Mouse (Mus musculus): ENCODE data around the gene Mpzl3. TPM values are rescaled to one million over a fixed set of nuclear protein-coding genes. Genes with fewer than 3 reads are reported as not detected.

Mpzl3 gene
- polyA plus RNA-seq (2016; fragmentation: Nextera tagmentation; extraction: Ambion mirVana) = 2.1 and 2.5 TPM in 2 replicates

GRCm38 (mm10) chr9:45055082-45055713 lies at the start of gene Mpzl3:
Mpzl3 (plus strand) TSS chr9:45055186.
- H3K36me3 ChIP-seq = no peaks in the 10 kb centered on the region
- WGBS = under 1% methylated on average over 32 of the region's 33 CpGs
- peaks cover 36% of the 10 kb centered on the region for H3K27me3 ChIP-seq
- ATAC-seq (ENCODE audit: low FRiP score) = peak; percentile 98
- peak within 1 kb of the TSS; percentile 54 for H3K4me2 ChIP-seq (replicated peaks)
- H3K4me1 ChIP-seq = no peaks in the 10 kb centered on the region
- H3K27ac ChIP-seq = peak within 1 kb of the TSS; percentile 98
- H3K9ac ChIP-seq = peak within 1 kb of the TSS; percentile 64
- no peaks in the 10 kb centered on the region for H3K9me3 ChIP-seq (replicated peaks)
- peak within 1 kb of the TSS; percentile 61 for H3K4me3 ChIP-seq

GRCm38 (mm10) chr9:45007404-45007803 lies 47.6 kb upstream of the Mpzl3 start:
- H3K27ac ChIP-seq = no peak overlapping the region
- WGBS = 82% methylated on average over 12 of the region's 12 CpGs
- no peak for ATAC-seq (ENCODE audit: low FRiP score)
- H3K4me3 ChIP-seq = no peak overlapping the region
- no peaks in the 10 kb centered on the region for H3K9me3 ChIP-seq (replicated peaks)
- no peaks in the 10 kb centered on the region for H3K4me1 ChIP-seq
- no peaks in the 10 kb centered on the region for H3K36me3 ChIP-seq
- H3K9ac ChIP-seq = no peak overlapping the region
- no peaks in the 10 kb centered on the region; the same call in none of the 2 replicates for H3K27me3 ChIP-seq
- no peak overlapping the region for H3K4me2 ChIP-seq (replicated peaks)

GRCm38 (mm10) chr9:45008342-45008741 lies 46.6 kb upstream of the Mpzl3 start:
- 73% methylated on average over 4 of the region's 4 CpGs for WGBS
- Histone ChIP-seq H3K4me1 (no peaks in the 10 kb centered on the region), H3K9ac (no peak overlapping the region), H3K9me3 (replicated peaks) (no peaks in the 10 kb centered on the region), H3K27ac (no peak overlapping the region), H3K4me3 (no peak overlapping the region), H3K36me3 (no peaks in the 10 kb centered on the region), H3K27me3 (no peaks in the 10 kb centered on the region; the same call in none of the 2 replicates), H3K4me2 (replicated peaks) (no peak overlapping the region)
- no peak for ATAC-seq (ENCODE audit: low FRiP score)

GRCm38 (mm10) chr9:45009180-45010078 lies 45.6 kb upstream of the Mpzl3 start, which contains the start of gene Cd3e:
Cd3e (minus strand) TSS chr9:45009627.
- Histone ChIP-seq H3K36me3 (no peaks in the 10 kb centered on the region), H3K27me3 (no peaks in the 10 kb centered on the region; the same call in none of the 2 replicates), H3K9me3 (replicated peaks) (no peaks in the 10 kb centered on the region), H3K4me2 (replicated peaks) (no peak within 1 kb of the TSS), H3K4me3 (no peak within 1 kb of the TSS), H3K27ac (no peak within 1 kb of the TSS), H3K4me1 (no peaks in the 10 kb centered on the region), H3K9ac (no peak within 1 kb of the TSS)
- 83% methylated on average over 19 of the region's 19 CpGs for WGBS
- ATAC-seq (ENCODE audit: low FRiP score) = no peak

- no peak for ATAC-seq (ENCODE audit: low FRiP score)
- Histone ChIP-seq H3K9ac (no peak overlapping the region), H3K36me3 (no peaks in the 10 kb centered on the region), H3K27ac (no peak overlapping the region), H3K27me3 (no peaks in the 10 kb centered on the region; the same call in none of the 2 replicates), H3K9me3 (replicated peaks) (no peaks in the 10 kb centered on the region), H3K4me2 (replicated peaks) (no peak overlapping the region), H3K4me1 (no peaks in the 10 kb centered on the region), H3K4me3 (no peak overlapping the region)
- 81% methylated on average over 4 of the region's 4 CpGs for WGBS
These were observed 44.5 kb upstream of the Mpzl3 start for GRCm38 (mm10) chr9:45010461-45010860.

GRCm38 (mm10) chr9:45011291-45011690 lies 43.7 kb upstream of the Mpzl3 start:
- Histone ChIP-seq H3K9ac (no peak overlapping the region), H3K36me3 (no peaks in the 10 kb centered on the region), H3K9me3 (replicated peaks) (no peaks in the 10 kb centered on the region), H3K4me2 (replicated peaks) (no peak overlapping the region), H3K27ac (no peak overlapping the region), H3K4me1 (no peaks in the 10 kb centered on the region), H3K27me3 (no peaks in the 10 kb centered on the region; the same call in none of the 2 replicates), H3K4me3 (no peak overlapping the region)
- 46% methylated on average over 6 of the region's 6 CpGs for WGBS
- no peak for ATAC-seq (ENCODE audit: low FRiP score)

GRCm38 (mm10) chr9:45014879-45015278 lies 40.1 kb upstream of the Mpzl3 start:
- Histone ChIP-seq H3K27me3 (no peaks in the 10 kb centered on the region; the same call in none of the 2 replicates), H3K4me1 (no peaks in the 10 kb centered on the region), H3K9ac (no peak overlapping the region), H3K4me3 (no peak overlapping the region), H3K9me3 (replicated peaks) (no peaks in the 10 kb centered on the region), H3K4me2 (replicated peaks) (no peak overlapping the region), H3K36me3 (no peaks in the 10 kb centered on the region), H3K27ac (no peak overlapping the region)
- 45% methylated on average over 2 of the region's 2 CpGs for WGBS
- ATAC-seq (ENCODE audit: low FRiP score) = no peak

GRCm38 (mm10) chr9:45015841-45016240 lies 39.1 kb upstream of the Mpzl3 start:
- no peak overlapping the region for H3K9ac ChIP-seq
- H3K27me3 ChIP-seq = no peaks in the 10 kb centered on the region; the same call in none of the 2 replicates
- H3K4me3 ChIP-seq = no peak overlapping the region
- no peaks in the 10 kb centered on the region for H3K9me3 ChIP-seq (replicated peaks)
- H3K36me3 ChIP-seq = no peaks in the 10 kb centered on the region
- ATAC-seq (ENCODE audit: low FRiP score) = no peak
- no peaks in the 10 kb centered on the region for H3K4me1 ChIP-seq
- no peak overlapping the region for H3K4me2 ChIP-seq (replicated peaks)
- 64% methylated on average over 3 of the region's 3 CpGs for WGBS
- H3K27ac ChIP-seq = no peak overlapping the region

- no peak for ATAC-seq (ENCODE audit: low FRiP score)
- Histone ChIP-seq H3K9me3 (replicated peaks) (no peaks in the 10 kb centered on the region), H3K27ac (no peak overlapping the region), H3K4me1 (no peaks in the 10 kb centered on the region), H3K9ac (no peak overlapping the region), H3K36me3 (no peaks in the 10 kb centered on the region), H3K4me3 (no peak overlapping the region), H3K4me2 (replicated peaks) (no peak overlapping the region), H3K27me3 (no peaks in the 10 kb centered on the region; the same call in 1 of the 2 replicates)
- WGBS = 85% methylated on average over 11 of the region's 11 CpGs
These were observed 37.0 kb upstream of the Mpzl3 start for GRCm38 (mm10) chr9:45018031-45018430.

GRCm38 (mm10) chr9:45022800-45023199 lies 32.2 kb upstream of the Mpzl3 start:
- ATAC-seq (ENCODE audit: low FRiP score) = no peak
- no peak overlapping the region for H3K9ac ChIP-seq
- H3K36me3 ChIP-seq = no peaks in the 10 kb centered on the region
- H3K27ac ChIP-seq = no peak overlapping the region
- no peak overlapping the region for H3K4me2 ChIP-seq (replicated peaks)
- no peaks in the 10 kb centered on the region for H3K27me3 ChIP-seq
- H3K4me1 ChIP-seq = no peaks in the 10 kb centered on the region
- H3K9me3 ChIP-seq (replicated peaks) = no peaks in the 10 kb centered on the region
- WGBS = 20% methylated on average over 3 of the region's 3 CpGs
- H3K4me3 ChIP-seq = no peak overlapping the region

GRCm38 (mm10) chr9:45023638-45024037 lies 31.3 kb upstream of the Mpzl3 start:
- Histone ChIP-seq H3K27me3 (no peaks in the 10 kb centered on the region), H3K9ac (no peak overlapping the region), H3K4me3 (no peak overlapping the region), H3K36me3 (no peaks in the 10 kb centered on the region), H3K9me3 (replicated peaks) (no peaks in the 10 kb centered on the region), H3K27ac (no peak overlapping the region), H3K4me1 (no peaks in the 10 kb centered on the region), H3K4me2 (replicated peaks) (no peak overlapping the region)
- ATAC-seq (ENCODE audit: low FRiP score) = no peak
- WGBS = 59% methylated on average over 3 of the region's 3 CpGs

GRCm38 (mm10) chr9:45024187-45024586 lies 30.8 kb upstream of the Mpzl3 start:
- Histone ChIP-seq H3K27me3 (no peaks in the 10 kb centered on the region), H3K36me3 (no peaks in the 10 kb centered on the region), H3K4me2 (replicated peaks) (no peak overlapping the region), H3K9ac (no peak overlapping the region), H3K4me3 (no peak overlapping the region), H3K27ac (no peak overlapping the region), H3K4me1 (no peaks in the 10 kb centered on the region), H3K9me3 (replicated peaks) (no peaks in the 10 kb centered on the region)
- ATAC-seq (ENCODE audit: low FRiP score) = no peak
- 79% methylated on average over 2 of the region's 2 CpGs for WGBS

Measured in hindbrain, embryonic 12.5 days (tissue).